Mouse (Mus musculus): ENCODE data around the gene Ube2d2b. TPM values are rescaled to one million over a fixed set of nuclear protein-coding genes. Genes with fewer than 3 reads are reported as not detected.

Ube2d2b gene
- polyA plus RNA-seq, 1 experiment from 2014 or later: 0.51 TPM

DNA sequence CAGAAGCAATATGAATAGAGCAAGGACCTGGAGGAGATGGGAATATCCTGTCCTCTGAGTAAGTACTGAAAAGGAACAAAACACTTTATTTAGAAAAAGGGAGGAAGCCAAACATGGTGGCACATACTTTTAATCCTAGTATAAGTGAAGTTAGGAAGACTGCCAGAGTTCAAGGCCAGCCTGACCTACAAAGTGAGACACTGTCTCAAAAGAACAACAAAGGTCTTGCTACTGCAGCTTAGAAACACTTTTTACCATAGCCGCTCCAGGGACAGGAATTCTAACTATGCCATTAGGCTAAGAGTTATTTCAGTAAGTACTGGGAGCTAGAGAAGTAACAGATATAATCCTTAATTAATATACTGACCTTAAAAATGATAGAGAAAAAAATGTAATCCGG, 15.2 kb upstream of the Ube2d2b start:
- Histone ChIP-seq H3K4me2 (replicated peaks) (no peak overlapping the region), H3K4me3 (no peak overlapping the region), H3K27me3 (no peaks in the 10 kb centered on the region), H3K36me3 (peaks cover 15% of the 10 kb centered on the region; the same call in 1 of the 2 replicates), H3K4me1 (no peaks in the 10 kb centered on the region), H3K27ac (replicated peaks) (no peak overlapping the region), H3K9ac (replicated peaks) (no peak overlapping the region), H3K9me3 (no peaks in the 10 kb centered on the region)
- no peak for ATAC-seq (ENCODE audit: low FRiP score, low read depth)
- 91% methylated on average over 2 of the region's 2 CpGs for WGBS

GRCm38 (mm10) chr5:107822521-107822920, 7.4 kb upstream of the Ube2d2b start:
- Histone ChIP-seq H3K4me2 (replicated peaks) (no peak overlapping the region), H3K27ac (replicated peaks) (no peak overlapping the region), H3K9ac (replicated peaks) (no peak overlapping the region), H3K27me3 (no peaks in the 10 kb centered on the region), H3K4me1 (no peaks in the 10 kb centered on the region), H3K36me3 (no peaks in the 10 kb centered on the region), H3K4me3 (no peak overlapping the region), H3K9me3 (no peaks in the 10 kb centered on the region)
- WGBS: 90% methylated on average over 1 of the region's 1 CpGs
- no peak for ATAC-seq (ENCODE audit: low FRiP score, low read depth)

- no peak overlapping the region for H3K27ac ChIP-seq (replicated peaks)
- WGBS: 96% methylated on average over 3 of the region's 3 CpGs
- no peak for ATAC-seq (ENCODE audit: low FRiP score, low read depth)
- 0 out of 2 replicates have a peak, but pooled peaks cover 5% of the 10 kb centered on the region for H3K9me3 ChIP-seq
- no peaks in the 10 kb centered on the region for H3K27me3 ChIP-seq
- H3K4me1 ChIP-seq: no peaks in the 10 kb centered on the region
- H3K36me3 ChIP-seq: peaks cover 6% of the 10 kb centered on the region
- H3K9ac ChIP-seq (replicated peaks): no peak overlapping the region
- H3K4me2 ChIP-seq (replicated peaks): no peak overlapping the region
- no peak overlapping the region for H3K4me3 ChIP-seq
Measured at GRCm38 (mm10) chr5:107831351-107831750, 1.5 kb downstream of the Ube2d2b start.

- H3K4me1 ChIP-seq: no peaks in the 10 kb centered on the region
- H3K9me3 ChIP-seq: 0 out of 2 replicates have a peak, but pooled peaks cover 5% of the 10 kb centered on the region
- no peak overlapping the region for H3K4me3 ChIP-seq
- H3K4me2 ChIP-seq (replicated peaks): no peak overlapping the region
- ATAC-seq (ENCODE audit: low FRiP score, low read depth): no peak
- 94% methylated on average over 1 of the region's 1 CpGs for WGBS
- H3K36me3 ChIP-seq: peaks cover 6% of the 10 kb centered on the region
- no peaks in the 10 kb centered on the region for H3K27me3 ChIP-seq
- H3K9ac ChIP-seq (replicated peaks): no peak overlapping the region
- no peak overlapping the region for H3K27ac ChIP-seq (replicated peaks)
Measured at GRCm38 (mm10) chr5:107834287-107834686, 4.4 kb downstream of the Ube2d2b start.

DNA sequence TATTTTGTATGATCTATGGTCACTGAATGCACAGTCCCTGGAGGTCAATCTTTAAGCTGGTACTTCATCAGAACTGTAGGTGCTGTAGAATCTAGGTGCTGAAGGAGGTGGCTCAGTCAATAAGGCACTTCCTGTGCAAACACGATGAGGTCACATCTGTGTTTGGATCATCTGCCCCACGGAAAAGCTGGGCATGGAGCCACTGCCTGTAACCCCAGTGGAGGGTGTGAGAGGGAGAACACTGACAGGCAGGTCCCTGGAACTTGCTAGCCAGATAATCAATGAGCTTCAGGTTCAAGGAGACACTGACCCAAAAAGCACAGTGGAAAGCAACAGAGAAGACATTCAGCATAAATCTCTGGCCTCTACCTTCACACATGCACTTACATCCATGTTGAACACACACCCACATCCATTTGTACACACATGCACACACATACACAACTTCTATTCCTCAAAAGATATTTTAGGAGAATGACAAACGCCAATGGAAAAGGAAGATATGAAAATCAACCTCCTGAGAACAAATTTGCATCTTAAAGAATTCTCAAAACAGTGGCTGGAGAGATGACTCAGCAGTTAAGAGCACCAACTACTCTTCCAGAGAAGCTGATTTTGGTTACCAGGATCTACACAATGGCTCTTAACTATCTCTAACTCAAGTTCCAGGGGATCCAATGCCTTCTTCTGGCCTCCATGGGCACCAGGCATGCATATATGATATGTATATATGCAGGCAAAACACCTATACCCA, 9.2 kb downstream of the Ube2d2b start:
- Histone ChIP-seq H3K9ac (replicated peaks) (no peak overlapping the region), H3K36me3 (0 out of 2 replicates have a peak, but pooled peaks cover 5% of the 10 kb centered on the region), H3K4me1 (no peaks in the 10 kb centered on the region), H3K4me2 (replicated peaks) (no peak overlapping the region), H3K4me3 (no peak overlapping the region), H3K27ac (replicated peaks) (no peak overlapping the region), H3K27me3 (no peaks in the 10 kb centered on the region), H3K9me3 (no peaks in the 10 kb centered on the region)
- ATAC-seq (ENCODE audit: low FRiP score, low read depth): no peak
- 76% methylated on average over 3 of the region's 3 CpGs for WGBS

DNA sequence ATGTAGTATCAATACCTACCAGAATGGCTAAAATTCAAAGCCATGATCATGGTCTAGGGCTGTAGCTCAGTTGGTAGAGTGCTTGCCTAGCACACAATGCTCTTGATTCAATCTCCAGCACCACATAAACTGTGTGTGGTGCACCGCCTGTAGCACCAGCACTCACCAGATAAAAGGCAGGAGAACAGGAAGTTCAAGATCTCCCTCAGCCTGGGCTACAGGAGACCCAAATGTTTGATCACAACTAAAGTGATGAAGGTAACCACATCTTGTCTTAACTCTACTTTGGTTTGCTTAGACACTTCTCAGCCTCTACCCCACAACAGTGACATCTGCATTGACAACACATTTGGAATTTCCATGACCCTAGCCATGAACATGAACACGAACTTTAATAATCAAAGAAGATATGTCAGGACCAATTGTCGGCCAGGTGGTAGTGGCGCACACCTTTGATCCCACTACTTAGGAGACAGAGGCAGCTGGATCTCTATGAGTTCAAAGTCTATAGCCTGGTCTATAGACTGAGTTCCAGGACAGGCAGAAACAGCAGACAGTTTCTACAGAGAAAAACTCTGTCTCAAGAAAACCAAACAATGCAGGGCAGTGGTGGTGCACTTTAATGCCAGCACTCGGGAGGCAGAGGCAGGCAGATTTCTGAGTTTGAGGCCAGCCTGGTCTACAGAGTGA, 10.8 kb downstream of the Ube2d2b start:
- H3K4me1 ChIP-seq: no peaks in the 10 kb centered on the region
- H3K27ac ChIP-seq (replicated peaks): no peak overlapping the region
- H3K4me2 ChIP-seq (replicated peaks): no peak overlapping the region
- no peak overlapping the region for H3K4me3 ChIP-seq
- no peak for ATAC-seq (ENCODE audit: low FRiP score, low read depth)
- 96% methylated on average over 5 of the region's 5 CpGs for WGBS
- no peak overlapping the region for H3K9ac ChIP-seq (replicated peaks)
- 0 out of 2 replicates have a peak, but pooled peaks cover 5% of the 10 kb centered on the region for H3K36me3 ChIP-seq
- no peaks in the 10 kb centered on the region for H3K9me3 ChIP-seq
- H3K27me3 ChIP-seq: no peaks in the 10 kb centered on the region

GRCm38 (mm10) chr5:107847349-107847748, 17.4 kb downstream of the Ube2d2b start:
- no peak overlapping the region for H3K4me2 ChIP-seq (replicated peaks)
- no peak overlapping the region for H3K27ac ChIP-seq (replicated peaks)
- no peaks in the 10 kb centered on the region for H3K27me3 ChIP-seq
- H3K9ac ChIP-seq (replicated peaks): no peak overlapping the region
- no peaks in the 10 kb centered on the region for H3K36me3 ChIP-seq
- 85% methylated on average over 5 of the region's 5 CpGs for WGBS
- H3K9me3 ChIP-seq: peaks cover 3% of the 10 kb centered on the region; the same call in 1 of the 2 replicates
- ATAC-seq (ENCODE audit: low FRiP score, low read depth): no peak
- no peaks in the 10 kb centered on the region for H3K4me1 ChIP-seq
- H3K4me3 ChIP-seq: no peak overlapping the region

GRCm38 (mm10) chr5:107847817-107848216, 17.9 kb downstream of the Ube2d2b start:
- Histone ChIP-seq H3K4me2 (replicated peaks) (no peak overlapping the region), H3K4me3 (no peak overlapping the region), H3K27ac (replicated peaks) (no peak overlapping the region), H3K27me3 (no peaks in the 10 kb centered on the region), H3K9ac (replicated peaks) (no peak overlapping the region), H3K36me3 (no peaks in the 10 kb centered on the region), H3K9me3 (peaks cover 3% of the 10 kb centered on the region; the same call in 1 of the 2 replicates), H3K4me1 (no peaks in the 10 kb centered on the region)
- no peak for ATAC-seq (ENCODE audit: low FRiP score, low read depth)
- WGBS: 78% methylated on average over 2 of the region's 2 CpGs

DNA sequence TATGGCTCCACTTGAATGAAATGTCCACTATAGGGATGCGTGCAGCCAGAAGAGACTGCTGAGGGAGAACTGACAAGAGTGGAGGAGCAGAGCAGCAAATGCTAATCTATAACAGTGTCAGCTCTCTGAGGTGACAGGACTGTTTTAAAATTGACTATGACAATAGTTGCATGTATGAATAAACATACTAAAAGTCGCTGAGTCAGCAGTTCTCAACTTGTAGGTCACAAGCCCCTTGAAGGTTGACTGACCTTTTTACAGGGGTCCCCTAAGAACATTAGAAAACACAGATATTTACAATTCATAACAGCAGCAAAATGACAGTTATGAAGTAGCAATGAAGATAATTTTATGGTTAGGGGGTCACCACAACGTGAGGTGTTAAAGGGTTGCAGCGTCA, 19.1 kb downstream of the Ube2d2b start:
- Histone ChIP-seq H3K4me3 (no peak overlapping the region), H3K36me3 (no peaks in the 10 kb centered on the region), H3K4me2 (replicated peaks) (no peak overlapping the region), H3K27ac (replicated peaks) (no peak overlapping the region), H3K9ac (replicated peaks) (no peak overlapping the region), H3K27me3 (no peaks in the 10 kb centered on the region), H3K9me3 (peaks cover 3% of the 10 kb centered on the region; the same call in 1 of the 2 replicates), H3K4me1 (peaks cover 4% of the 10 kb centered on the region)
- 90% methylated on average over 4 of the region's 4 CpGs for WGBS
- ATAC-seq (ENCODE audit: low FRiP score, low read depth): no peak

- no peak overlapping the region for H3K4me3 ChIP-seq
- no peak overlapping the region for H3K4me2 ChIP-seq (replicated peaks)
- 16% methylated on average over 6 of the region's 6 CpGs for WGBS
- peaks cover 10% of the 10 kb centered on the region for H3K4me1 ChIP-seq
- no peak overlapping the region for H3K9ac ChIP-seq (replicated peaks)
- no peak for ATAC-seq (ENCODE audit: low FRiP score, low read depth)
- H3K27ac ChIP-seq (replicated peaks): no peak overlapping the region
- peaks cover 3% of the 10 kb centered on the region; the same call in 1 of the 2 replicates for H3K9me3 ChIP-seq
- H3K27me3 ChIP-seq: no peaks in the 10 kb centered on the region
- H3K36me3 ChIP-seq: no peaks in the 10 kb centered on the region
Measured at GRCm38 (mm10) chr5:107853807-107854206, 23.9 kb downstream of the Ube2d2b start.

DNA sequence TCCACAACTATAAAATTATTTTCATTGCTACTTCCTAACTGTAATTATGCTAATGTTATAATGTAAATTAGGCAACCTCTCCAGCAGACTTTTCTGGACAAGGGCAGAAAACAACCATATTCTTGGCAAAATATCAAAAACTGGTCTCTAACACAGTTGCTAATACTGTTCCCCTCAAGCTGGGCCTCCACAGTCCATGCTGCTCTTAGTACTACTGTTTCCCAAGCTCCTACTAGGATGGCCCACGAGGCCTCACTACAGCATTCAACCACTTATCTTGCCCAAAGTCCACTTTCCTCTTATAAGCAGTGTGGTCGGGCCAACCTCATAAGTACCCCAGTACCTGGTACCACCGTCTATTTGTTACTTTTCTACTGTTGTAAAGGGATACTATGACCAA, 24.7 kb downstream of the Ube2d2b start:
- Histone ChIP-seq H3K4me1 (peaks cover 10% of the 10 kb centered on the region), H3K27ac (replicated peaks) (no peak overlapping the region), H3K9ac (replicated peaks) (no peak overlapping the region), H3K4me2 (replicated peaks) (no peak overlapping the region), H3K27me3 (no peaks in the 10 kb centered on the region), H3K9me3 (peaks cover 3% of the 10 kb centered on the region; the same call in 1 of the 2 replicates), H3K36me3 (no peaks in the 10 kb centered on the region), H3K4me3 (no peak overlapping the region)
- 80% methylated on average over 3 of the region's 3 CpGs for WGBS
- no peak for ATAC-seq (ENCODE audit: low FRiP score, low read depth)

GRCm38 (mm10) chr5:107855546-107855945, 25.6 kb downstream of the Ube2d2b start:
- Histone ChIP-seq H3K36me3 (no peaks in the 10 kb centered on the region), H3K27ac (replicated peaks) (no peak overlapping the region), H3K4me3 (no peak overlapping the region), H3K4me2 (replicated peaks) (no peak overlapping the region), H3K27me3 (no peaks in the 10 kb centered on the region), H3K9me3 (no peaks in the 10 kb centered on the region), H3K9ac (replicated peaks) (no peak overlapping the region), H3K4me1 (peaks cover 10% of the 10 kb centered on the region)
- ATAC-seq (ENCODE audit: low FRiP score, low read depth): no peak
- 91% methylated on average over 2 of the region's 2 CpGs for WGBS
